Mouse (Mus musculus): Measurements from ENCODE around the gene Dcst2. TPM values are rescaled to one million over a fixed set of nuclear protein-coding genes. Genes with fewer than 3 reads are reported as not detected.

Gene Dcst2
- total RNA-seq, 2 experiments from 2014 or later: not detected

DNA sequence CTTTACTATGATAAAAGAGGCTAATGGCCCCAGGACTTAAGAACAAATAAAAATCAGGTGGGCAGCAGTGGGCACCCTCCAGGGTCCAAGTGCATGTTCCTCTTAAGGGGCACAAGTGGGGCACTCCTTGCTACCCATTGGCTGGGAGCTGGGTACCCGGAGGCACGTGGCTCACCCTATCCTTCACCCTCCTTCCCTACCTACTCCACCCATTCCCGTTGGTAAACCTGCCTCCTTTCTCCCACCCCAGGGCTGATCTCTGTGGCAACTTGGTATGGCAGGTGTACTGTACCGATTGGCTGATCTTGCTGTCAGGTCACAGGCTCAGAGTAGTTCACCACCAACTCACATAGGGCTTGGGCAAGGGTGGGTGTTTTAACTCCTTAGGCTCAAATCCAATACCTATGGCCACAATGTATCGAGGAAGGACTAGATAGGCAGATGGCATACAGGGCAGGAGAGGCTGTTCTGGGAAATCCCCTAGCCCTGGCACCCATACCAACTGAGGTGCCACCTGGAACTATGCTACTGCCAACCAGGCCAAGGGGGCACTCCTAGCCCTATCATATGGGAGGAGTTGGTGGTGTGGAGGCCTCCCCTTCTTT, 22.0 kb downstream of the Dcst2 start:
- no peak for DNase-seq

DNA sequence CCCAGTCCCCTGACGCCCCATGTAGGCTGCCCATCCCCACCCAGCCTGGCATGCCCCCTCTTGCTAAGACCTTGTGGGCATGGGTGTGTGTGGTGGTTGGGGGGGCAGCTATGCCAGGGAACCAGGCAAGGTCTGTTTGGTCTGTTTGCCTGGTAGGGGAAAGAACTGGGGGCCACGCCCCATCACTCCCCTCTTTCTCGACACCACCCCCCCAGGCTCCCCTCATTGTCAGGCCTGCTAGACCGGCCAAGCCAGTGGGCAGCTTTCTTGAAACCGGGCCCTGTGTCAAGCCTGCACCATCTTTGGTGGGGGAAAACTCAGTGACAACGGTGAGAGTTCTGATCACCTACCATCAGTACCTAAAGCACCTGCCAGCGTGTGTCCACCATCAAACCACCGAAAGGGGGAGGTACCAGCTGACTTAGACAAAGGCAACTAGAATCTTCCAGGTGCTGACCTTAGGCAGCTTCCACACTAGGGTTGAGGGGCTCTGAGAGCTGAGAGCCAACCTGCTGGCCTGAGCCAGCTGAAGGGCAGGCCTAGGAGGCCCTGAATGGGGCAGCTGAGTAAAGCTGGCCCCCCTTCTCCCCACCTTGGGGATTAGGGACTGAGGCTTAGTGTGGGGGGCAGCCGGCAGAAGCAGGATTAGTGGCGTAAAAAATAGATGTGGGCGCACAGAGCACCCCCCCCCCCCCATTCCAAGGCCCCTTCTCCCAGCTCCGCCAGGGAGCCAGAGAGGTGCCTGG, 22.7 kb downstream of the Dcst2 start:
- intact Hi-C loops (cut with DNase I): no loop called here
- no peak for DNase-seq

More for the DNA sequence above, 22.0 kb downstream of the Dcst2 start:
- intact Hi-C loops (cut with DNase I): no loop called here

DNA sequence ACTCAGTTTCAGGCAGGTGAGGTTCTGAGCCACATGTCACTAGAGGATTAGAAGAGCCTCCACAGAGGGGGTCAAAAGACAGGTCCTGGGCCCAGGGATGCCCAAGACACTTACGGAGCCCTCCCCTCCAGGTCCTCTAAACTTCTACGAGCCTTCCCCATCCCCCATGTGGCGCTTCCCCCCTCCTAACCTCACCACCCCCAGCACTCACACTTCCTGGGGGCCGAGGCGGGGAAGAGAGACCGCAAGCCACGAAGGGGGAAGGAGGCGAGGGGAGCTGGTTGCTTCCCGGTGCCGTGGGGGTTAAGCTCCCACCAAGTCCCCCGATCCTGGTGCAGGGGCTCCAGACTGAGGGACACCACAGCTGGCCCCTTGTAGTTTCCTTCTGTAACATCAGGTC, 23.7 kb downstream of the Dcst2 start:
- no peak for DNase-seq
- intact Hi-C loops (cut with DNase I): no loop called here

DNA sequence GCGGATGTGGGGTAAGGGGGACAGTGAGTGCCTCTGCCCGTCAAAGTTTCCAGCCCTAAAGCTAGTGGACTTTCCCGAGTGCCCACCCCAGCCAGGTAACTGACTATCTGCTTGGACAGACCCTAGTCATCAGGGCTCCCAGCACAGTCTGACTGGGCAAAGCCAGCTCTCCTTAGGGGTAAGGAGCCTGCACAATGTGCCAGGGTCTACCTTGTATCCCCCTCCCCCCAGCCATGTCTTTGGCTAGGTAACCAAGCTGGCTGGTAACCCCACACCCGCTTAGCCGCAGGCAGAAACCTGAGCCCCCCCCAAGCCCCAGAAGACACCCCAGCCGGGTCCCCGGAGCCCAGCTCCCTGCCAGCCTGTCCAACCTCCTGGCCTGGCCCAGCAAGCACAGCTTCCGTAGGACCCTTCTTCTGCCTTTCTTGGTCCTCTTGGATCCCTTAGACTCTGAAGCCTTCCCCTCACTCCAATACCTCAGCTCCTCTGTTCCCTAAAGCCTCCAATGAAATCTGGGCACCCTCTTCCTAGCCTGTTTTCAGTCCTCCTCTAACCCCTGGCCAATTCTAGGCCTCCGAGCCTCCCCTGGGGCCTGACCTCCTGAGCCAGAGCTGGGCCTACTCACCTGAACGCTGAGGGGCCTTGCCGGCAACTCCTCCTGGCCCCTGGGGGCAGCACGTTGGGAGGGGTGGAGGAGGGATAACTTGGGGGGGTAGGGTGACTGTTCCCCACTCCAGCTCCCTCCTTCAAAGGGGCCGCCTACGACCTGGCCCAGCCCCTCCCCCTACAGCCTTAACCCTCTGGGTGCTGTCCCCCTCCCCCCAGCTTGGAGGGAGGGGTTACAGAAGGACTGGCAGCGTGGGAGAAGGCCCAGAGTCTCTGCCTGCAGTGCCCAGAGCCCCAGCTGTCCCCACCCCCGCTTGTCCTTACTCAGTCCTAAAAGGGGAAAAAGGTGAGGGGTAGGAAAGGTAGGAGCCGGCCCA, 25.0 kb downstream of the Dcst2 start:
- intact Hi-C loops (cut with DNase I): no loop called here
- DNase-seq: peak in 1 of 2 experiments; percentile 32

DNA sequence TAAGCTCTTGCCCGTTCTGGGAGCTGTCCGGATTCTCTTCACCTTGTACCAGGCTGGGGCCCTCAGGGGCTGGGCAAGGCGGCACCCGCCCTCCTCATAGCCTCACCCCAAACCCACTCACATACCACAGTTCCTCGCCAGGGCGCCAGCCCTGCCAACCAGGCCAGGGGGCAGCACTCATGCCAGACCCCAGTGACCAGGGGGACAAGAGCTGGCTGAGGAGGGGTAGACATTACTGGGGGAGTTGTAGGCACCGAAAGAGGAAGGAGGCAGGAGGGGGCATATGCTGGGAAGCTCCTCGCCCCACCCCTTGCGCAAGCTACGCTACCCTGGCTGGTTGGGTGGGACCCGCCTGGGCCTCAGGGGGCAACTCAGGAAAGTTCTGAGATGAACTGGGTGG, 25.9 kb downstream of the Dcst2 start:
- intact Hi-C loops (cut with DNase I): no loop called here
- DNase-seq: peak; percentile 43 to 71

DNA sequence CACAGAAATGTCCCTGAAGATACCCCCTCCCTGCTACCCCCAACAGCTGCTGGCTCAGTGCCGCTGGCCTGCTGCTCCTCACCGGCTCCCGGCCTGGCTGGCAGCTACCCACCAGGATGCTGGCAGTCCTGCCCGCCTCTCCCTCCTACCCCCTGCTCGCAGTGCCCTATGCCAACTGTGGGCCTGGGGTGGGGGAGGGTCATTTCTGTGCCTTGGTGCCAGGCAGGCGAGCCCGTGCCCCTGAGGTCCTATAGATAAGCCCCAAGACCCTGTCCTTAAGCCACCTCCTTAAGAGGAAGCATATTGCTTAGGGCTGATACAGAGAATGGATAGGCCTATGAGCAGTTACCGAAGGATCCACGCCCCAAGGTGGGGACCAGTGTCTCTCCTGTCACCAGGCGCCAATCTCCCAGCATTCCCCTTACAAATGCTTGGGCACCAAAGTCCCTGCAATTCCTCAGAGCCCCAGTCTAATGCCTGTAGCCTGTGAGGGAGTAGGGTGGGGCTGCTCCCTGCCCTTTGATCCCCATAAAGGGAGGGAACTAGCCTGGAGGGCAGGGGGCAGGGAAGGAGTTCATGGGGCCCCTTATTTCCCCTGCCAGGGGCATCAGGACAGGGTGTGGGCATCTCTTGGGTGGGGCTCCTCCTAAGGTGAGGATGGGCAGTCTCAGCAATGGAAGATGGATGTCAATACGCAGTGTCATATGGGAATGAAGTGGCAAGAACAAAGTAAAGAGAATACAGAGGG, 26.5 kb downstream of the Dcst2 start:
- intact Hi-C loops (cut with DNase I): no loop called here
- DNase-seq: peak; percentile 75 to 86

DNA sequence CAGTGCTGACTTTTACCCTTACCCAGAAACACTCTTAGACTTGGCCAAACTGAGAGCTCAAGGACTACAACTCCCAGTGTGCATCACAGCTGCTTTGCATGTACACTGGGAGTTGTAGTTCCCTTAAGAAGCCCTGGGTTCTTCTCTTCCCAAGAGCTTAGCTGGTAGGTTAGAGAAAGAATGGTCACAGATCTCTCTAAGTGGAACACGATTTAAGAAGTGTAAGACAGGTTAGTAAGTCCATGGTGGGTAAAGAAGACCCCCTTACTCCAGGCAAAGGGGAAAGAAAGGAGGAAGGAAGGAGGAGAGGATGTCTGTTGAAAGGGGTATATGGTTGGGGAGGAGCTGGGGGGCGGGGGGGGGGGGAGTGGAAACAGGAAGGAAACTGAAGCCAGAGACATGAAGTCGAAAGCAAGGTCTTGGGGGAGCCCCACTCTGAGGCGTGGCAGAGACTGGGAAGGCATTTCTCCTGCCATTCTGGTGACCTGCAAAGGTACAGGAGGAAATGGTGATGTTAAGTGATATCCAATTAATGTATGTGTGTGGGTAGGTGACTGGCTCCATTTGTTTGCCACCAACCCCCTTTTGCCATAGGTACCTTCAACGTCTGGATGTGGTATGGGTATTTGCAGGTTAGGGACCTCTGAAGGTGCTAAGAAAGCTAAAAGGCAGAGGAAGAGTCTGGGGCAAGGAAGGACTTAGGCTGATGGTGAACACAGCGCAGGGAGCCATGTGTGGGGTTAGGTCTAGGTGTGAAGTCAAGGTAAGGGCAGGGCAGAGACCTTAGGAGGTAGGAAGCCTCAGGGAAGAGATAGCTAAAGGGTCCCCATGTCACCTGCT, 27.3 kb downstream of the Dcst2 start:
- DNase-seq: peak in 1 of 2 experiments; percentile 53
- intact Hi-C loops (cut with DNase I): no loop called here

DNA sequence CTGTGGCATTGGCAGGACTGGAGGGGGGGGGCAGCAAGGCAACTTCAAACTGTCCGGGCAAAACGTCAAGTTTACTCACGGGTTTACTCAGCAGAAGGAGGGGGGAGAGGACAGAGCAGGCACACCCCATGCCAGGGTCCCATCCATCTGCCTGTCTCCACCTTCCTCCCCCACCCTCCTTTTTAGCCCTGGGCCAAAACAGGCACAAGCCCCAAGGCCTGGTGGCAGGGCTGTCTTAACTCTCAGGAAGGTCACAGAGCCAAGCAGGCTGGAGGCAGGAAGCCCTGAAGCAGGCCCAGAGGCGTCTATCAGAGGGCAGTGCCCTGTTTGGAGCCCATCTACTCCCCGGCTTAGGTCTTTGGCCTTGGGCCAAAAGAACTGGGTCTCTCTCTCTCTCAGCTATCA, 28.3 kb downstream of the Dcst2 start:
- intact Hi-C loops (cut with DNase I): no loop called here
- DNase-seq: peak; percentile 45 to 61

DNA sequence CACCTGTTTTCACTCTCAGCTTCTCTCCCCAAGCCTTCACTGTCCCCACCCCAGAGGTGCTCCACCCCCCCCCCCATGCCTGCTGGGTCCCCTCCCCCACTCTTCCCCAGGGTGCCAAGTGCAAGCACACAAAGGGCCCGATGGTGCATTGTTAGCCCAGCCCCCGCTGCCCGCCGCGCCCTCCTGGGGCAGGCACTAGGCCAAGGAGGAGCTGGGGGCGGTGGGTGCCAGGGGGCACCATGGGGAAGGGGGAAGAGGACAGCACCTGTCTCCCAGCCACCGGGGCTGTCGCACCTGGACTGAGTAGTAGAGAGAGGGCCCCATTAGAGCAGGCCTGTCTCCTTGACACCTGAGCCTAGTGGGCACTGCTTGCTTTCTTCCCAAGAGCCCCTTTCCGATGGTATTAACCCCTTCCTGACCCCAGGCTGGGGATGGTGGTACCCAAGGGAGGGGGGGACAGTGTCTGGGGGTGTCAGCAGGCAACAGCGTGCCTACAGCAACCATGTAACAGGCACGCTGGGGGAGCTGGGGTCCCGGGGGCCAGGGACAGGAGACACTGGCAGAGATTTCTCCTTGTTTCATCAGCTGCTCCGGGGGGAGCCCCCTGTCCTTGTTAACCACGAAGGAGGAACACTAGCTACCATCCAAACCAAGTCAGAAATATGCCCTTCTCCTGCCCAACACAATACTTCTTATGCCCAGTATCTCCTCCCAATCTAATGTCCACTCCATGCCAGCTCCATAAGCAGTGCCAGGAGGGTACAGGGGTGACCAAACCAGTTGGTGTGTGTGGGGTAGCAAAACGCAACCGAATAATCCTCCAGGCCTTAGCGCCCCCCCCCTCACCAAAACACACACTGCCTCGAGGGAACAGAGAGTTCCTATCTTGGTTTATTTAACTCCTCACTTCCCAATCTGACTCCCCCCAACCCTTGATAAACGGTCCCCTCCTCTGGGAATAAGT, 29.2 kb downstream of the Dcst2 start:
- DNase-seq: peak; percentile 47 to 54

DNA sequence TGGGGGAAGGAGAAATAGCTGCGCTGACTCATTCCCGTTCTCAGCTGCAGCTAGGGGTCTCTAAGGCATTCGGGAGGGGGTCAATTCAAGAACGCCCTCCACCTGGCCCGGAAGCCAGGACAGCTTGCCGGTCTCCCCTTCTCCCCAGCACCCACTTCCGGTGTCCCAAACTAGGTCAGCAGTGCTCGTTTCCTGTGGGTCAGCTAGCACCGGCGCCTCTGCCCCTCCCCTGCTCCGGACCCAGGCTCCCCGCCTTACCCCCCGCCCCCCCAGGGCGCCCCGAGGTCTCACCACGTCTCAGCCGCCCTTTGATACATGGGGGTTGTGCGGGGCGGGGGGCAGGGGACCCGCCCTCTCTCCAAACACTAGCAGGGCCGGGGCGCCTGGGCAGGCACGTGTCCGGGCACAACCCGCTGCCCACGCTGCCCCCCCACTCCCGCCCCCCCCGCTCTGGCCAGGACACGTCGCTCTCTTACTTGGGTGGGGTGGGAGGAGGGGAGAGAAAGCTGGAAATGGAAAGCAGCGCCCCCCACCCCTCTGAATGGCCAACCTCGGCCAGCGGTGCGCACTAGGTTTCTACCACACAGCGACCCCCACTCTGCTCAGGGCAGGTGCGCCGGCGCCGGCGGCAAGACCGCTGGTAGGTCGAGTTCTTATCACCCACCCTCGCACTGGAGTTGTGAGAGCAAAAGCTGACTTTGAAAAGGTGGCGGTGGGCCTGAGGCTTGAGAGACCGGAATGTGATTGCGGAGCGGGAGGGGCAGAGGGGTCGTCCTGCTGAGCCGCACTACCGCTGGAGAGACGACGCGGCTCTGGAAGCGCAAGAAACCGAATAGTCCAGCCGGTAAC, 30.1 kb downstream of the Dcst2 start:
- DNase-seq: peak; percentile 71 to 74
- intact Hi-C loops (cut with DNase I): no loop called here

More for the DNA sequence above, 29.2 kb downstream of the Dcst2 start:
- intact Hi-C loops (cut with DNase I): no loop called here

DNA sequence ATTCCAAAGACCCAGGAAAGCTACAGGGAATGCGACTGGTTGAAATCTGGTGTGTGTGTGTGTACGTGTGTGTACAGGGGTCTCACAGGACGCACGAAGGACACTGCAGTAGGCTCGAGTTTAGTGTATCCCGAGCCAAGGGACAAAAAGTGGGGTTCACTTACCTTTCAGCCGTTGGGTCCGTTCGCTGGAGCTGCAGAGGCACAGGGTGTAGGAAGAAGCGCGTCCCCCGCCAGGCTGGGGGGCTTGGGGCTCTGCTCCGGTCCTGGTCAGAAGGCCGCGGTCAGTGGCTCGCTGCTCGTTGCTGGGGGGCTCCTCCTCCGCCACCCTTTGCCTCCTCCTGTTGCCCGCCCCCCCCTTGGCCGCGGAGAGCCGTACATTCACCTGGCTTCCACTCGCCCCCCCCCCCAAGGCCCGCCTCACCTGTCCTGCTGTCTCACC, 31.1 kb downstream of the Dcst2 start:
- DNase-seq: peak; percentile 36 to 41
- intact Hi-C loops (cut with DNase I): no loop called here

DNA sequence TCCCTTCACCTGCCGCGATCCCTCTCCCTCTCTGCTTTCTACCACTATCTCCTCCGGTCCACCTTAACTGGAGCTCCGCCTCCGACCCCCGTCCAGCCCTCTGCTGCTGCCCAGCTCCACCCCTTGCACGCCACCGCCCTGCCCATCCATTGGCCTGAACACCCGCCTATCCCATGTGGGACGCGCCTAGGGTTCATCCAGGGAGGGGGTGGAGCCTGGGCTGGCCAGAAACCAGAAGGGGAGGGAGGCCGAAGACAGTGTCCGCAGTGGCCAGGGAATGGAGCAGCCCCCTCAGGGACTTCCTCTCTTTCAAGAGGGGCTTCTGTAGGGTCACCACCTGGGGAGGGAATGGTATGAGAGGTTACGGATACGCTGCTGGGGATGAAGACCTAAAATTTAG, 31.8 kb downstream of the Dcst2 start:
- DNase-seq: peak; percentile 98 to 99
- intact Hi-C loops (cut with DNase I): no loop called here

DNA sequence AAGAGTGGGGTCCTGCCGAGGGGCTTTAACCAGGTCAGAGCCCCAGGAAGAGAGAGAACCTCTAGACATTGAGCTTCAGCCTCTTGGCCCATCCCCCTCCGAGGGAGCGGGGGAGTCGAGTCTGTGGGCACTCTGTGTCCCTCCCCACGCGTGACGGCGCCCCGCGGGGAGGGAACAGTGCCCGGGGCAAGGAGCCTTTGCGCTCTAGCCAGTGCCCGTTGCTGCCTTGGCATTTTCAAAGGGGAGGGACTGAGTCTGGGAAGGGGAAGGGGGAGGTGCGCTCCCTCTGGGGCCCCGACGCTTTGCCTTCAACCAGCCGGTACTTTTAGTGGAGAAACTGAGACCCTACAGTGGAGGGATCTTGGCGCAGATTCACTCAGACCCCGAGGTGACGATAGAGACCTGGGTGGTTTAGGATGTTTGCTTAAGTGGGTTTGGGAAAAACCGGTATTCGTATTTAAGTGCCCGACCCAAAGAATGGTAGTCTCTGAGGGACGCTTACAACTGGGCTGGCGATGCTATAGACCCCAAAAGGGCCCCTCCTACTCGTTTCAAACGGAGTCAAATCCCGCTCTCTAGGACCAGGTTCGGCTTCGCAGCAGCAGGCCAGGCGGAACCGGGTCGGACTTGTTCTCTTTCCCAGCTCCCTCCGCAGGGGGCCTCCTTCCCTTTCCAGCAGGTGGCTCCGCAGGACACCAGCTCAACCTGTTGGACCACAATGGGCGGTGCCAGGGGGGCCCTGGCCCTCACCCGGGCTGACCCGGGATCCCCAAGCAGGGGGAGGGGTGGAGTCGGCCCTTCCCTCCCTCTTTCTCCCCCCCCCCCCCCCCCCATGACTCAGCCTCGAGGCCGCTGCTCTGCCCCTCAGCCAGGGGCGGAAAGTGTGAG, 32.5 kb downstream of the Dcst2 start, which contains the start of gene Zbtb7b:
Gene Zbtb7b, minus strand, starts transcription at position 771 of the 888 bp plus-strand sequence.
- intact Hi-C loops (cut with DNase I): no loop called here
- DNase-seq: peak; percentile 78 to 82

DNA sequence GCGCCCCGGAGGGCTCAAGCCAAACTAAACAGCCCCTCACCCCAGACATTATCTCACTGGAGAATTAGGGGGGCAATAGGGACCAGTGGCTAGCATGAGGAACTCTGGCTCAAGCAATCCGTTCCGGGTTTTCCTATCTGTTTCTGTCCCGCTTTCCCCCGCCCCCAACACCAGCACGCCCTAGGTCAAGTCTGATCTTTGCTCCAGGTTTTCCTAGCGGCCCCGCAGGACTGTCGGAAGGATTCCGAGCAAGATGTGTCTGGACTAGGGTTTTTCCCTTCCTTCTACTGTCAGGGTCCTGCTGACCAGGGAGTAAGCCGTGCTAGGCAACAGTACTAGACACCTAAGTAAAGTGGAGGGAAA, 33.1 kb downstream of the Dcst2 start:
- intact Hi-C loops (cut with DNase I): loop anchor here (5.0 kb wide), 1 partner anchor 92 kb away; no protein-coding TSS in a partner anchor
- peak; percentile 80 to 83 for DNase-seq

DNA sequence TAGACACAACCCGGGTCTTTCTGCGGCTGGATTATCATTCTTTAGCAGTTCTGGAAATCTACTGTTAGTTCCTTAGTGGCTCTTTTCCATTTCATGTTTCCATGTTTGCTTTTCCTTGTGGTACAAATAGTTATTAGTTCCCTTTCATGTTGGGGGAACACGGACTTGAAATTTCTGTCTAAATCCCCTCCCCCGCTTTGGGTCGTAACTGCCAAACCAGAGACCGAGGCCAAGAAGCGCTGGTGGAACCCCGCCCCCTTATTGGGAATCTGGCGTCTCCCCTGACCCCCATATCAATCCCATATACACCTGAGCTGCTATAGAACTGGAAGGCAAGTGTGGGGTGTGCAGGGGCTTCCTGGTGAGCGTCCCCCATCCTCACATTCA, 33.6 kb downstream of the Dcst2 start:
- intact Hi-C loops (cut with DNase I): loop anchor here (5.0 kb wide), 1 partner anchor 92 kb away; no protein-coding TSS in a partner anchor
- no peak for DNase-seq

Measured in heart, postnatal 14 days (tissue).